Mouse (Mus musculus) gastrocnemius, adult 18-20 months (tissue): Measurements from ENCODE around the gene Actrt2. TPM values are rescaled to one million over a fixed set of nuclear protein-coding genes. Genes with fewer than 3 reads are reported as not detected.

Source experiments
- DNase-seq: peaks from one replicate; pipeline ENCODE4 v3.0.0; 2021; ENCODE audit warnings: low spot score
- total RNA-seq, 2 experiments: library from RNA; stranded (reverse); gene quantifications; 2 replicates each; pipeline ENCODE4 v1.2.3; 2021

Actrt2 gene
- total RNA-seq, 2 experiments from 2014 or later = not detected

DNA sequence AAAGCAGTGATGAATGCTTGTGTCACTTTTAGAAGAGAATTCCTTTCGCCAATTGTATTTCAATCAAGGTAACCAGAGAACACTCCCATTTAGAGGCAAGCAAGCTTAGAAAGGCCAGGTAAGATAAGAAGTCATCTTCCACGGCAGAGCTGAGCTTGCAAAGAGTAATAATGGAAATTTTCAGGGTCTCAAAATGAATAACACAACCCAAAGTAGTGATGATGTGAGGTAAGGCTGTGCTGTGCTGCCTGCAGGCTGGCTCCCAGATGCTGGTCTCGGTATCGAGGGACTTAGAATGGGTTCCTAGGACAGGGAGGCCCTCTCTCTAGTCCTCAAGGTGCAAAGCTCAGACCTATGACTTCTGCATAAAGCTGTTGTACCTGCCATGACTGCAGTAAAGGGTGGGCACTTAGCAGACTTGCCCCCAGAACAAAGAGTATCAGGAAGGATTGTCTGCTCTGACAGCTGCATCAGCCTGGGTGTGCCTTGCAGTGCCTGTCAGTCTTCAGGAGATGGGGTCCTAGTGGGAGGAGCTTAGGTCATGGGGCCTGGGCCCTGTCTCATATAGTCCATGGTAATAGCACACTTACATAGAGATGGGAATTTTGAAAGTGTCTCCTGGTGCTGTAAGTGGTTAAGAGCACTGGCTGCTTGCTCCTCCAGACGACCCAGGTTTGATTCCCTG, 15.5 kb upstream of the Actrt2 start:
- DNase-seq = no peak

DNA sequence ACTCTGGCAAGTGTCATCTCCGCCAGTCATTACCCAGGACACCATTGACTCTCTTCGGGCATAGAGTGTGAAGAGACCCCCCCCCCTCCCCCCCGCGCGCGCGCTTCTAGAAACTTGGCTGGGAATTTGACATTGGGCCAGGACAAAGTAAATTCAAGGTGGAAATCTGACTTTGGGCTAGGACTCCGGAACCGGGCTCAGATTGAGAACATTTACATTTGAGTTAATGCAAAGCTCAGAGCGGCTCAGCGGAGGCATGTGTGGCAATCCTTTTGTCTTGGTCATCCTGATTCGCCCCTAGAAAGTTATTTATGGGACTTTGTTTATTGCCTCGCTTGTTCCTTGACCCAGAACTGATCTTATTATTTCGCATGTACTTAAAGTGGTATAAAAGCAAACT, 14.6 kb upstream of the Actrt2 start:
- DNase-seq = no peak

DNA sequence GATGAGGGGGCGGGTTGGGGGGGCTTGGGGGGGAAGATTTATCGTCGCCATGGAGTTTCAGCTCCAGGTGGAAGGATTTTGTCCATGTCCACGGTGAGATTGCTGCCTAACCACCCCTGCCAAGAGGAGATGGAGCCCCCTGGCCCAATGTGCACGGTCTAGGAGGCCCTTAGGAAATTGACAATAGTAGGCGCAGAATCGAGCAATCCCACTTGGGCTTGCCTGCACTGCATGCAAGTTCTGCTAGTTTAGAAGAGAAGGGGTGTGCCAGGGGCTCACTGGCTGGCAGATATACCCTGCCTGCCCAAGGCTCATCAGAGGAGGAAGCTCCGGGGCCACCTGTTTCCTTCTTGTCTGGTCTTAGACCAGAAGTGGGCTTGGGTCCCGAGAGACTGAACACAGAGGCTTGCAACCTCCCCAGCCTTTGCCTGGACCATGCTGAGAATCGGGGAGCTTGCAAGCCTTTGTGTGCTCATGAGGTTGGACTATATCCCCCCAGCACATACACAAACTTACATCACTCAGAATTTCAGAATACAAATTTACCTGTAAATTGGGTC, 7.9 kb upstream of the Actrt2 start:
- DNase-seq = no peak

DNA sequence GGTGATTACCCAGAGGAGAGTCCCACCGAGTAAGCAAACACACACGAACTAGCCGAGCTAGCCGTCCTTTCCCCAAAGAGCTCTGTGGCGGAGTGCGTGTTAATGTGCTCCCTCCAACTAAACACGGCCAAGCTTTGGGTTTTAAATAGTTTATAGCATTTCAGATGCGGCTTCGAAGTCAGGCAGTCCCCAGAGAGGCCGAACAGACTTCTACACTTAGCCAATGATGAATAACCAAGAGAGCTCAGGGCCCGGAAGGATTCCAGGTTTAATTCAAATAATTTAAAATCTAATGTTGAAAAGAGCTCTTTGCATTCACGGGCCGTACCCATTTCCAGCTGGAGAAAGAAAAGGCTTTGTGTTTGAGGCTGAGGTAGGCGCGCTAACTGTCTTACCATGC, 7.3 kb upstream of the Actrt2 start:
- DNase-seq = no peak

DNA sequence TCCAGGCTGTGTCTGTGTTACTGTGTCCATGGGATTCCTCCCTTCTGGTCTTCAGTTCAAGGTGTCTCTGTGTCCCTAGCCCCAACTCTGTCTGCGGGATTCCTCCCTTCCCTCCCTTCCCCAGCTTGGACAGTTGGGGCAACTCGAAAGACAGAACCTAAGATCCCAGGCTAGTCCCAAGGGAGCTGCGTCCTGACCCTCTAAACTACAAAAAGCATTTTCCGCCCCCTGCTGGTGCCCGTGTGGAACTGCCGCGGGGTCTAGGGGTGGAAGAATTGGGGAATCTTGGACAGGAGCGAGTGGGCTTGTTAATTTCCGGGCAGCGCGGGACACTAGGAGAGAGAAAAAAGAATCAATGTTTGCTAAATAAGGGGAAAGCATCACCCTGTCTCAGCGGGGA, 6.9 kb upstream of the Actrt2 start:
- DNase-seq = peak; percentile 62

DNA sequence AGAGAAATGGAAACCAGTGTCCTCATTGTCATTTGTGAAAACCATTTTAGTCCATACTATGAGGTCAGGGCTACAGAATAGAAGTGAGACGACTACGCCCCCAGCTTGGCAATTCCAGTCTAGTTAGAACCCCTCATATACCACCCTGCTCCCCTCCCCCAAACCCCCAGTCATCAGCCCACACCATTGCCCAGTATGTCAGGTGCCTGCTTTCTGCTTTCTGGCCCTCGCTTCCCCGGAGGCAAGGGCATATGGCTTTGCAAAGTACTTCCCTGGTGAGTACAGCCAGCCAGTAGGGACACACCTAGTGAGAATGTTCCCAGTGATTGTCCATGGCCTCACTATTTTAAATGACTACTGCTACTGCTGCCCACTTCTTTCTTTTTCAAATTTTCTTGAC, 6.3 kb upstream of the Actrt2 start:
- no peak for DNase-seq

DNA sequence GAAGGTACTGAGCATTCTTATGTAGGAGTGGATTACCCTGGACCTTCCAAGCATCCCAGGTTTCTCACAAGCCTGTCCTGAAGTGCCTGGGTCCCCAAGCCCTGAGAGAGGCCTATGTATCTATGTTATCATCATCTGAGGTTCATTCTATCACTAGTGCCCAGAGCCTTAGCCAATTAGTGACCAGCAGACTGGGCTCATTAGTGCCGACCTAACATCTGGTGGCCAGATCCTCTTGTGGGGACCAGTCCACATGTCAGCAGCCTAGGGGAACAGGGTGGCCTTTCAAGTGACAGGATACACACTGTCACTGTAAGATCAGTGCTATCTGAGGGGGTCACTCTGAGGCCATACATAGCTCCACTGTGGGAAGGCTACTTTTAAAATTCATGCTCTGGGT, 4.4 kb upstream of the Actrt2 start:
- DNase-seq = no peak

DNA sequence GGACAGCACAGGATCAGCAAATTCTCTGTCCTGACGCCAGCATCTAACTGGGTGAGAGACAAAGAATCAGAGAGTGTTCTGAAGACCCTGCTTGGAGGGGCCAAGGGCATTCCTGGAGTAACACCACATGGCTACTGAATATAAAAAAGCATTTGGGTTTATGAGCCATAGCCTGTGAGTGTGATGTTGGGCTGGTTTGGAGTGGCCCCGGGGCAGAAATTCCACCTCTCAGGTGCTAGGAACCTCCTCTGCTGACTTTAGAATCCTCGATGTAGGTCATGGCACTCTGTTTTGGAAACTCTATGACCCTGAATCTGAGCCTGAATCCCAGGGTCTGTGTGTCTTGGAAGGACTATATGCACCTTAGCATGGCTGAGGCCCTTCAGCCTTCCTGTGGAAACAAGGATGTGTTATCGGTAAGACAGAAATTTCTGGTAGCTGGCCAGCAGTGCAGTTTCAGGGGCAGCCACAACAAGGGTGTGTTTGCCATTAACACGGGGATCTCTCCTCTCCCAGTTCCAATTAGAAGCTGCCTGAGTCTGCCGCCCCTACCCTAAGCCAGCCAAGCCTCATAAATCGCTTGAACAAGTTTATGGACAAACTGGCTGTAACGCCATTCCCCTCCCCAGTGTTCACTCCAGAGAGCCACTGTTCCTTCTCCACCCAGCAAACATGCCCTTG, 3.7 kb upstream of the Actrt2 start:
- no peak for DNase-seq

DNA sequence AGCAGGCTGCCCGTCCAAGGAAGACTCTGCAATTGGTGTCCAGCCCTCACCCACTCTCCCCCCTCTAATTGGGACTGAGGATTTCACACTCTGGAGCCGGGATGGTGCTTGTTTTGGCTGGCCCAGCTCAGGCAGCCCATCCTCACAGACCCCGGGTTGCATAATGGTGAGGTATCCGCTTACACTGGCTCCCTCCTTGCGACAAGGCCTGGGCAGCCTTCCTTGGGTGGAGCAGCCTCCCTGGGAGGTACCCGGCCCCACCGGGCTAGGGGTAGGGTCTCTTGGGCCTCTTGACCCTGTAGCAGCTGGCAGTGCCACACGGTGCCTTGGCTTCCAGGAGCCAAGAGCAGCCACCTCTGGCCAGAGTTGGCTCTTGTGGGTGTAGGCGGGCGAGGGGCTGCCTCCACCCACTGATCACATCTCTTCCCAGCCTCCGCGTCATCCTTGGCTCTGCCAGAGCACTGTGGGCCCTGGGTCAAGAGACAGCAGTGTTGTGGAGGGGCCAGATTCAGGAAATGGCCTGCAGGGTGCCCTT, 4.9 kb downstream of the Actrt2 start:
- peak; percentile 25 for DNase-seq

DNA sequence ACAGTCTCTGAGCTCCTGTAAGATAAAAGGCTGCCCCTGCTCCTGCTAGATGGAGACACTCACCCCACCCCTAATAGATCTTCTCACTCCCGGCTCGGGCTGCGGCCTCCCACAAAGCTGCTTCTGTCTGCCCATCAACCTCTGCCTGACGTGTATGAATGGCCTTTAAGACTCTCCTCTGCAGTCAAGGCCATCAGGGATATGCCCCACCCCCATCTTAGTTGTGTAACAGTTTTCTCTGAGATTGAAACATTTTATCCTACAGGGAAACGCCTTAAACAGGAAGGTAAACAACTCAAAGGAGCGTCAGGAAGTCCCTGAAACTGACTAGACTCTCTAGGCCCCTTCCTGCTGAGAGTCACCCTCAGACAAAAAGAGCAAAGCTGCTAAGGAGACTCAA, 6.4 kb downstream of the Actrt2 start:
- no peak for DNase-seq

DNA sequence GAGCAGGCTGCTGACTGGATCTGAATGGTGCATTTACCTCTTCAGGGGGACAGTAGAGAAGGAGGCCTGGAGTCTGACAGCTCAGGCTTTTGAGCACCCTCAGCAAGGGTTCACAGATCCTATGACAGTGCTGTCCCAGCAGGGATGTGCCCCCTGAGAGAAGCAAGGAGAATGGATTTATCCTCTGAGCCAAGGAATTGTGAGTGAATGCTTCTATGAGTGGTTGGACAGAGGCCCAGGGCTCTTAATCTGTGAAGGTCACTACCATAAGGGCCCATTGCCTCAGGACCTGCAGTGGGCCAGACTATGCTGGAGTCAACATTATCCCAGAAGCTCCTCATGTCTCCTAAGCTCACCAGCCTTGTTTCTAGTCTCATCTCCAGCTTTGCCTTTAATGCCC, 7.6 kb downstream of the Actrt2 start:
- no peak for DNase-seq

DNA sequence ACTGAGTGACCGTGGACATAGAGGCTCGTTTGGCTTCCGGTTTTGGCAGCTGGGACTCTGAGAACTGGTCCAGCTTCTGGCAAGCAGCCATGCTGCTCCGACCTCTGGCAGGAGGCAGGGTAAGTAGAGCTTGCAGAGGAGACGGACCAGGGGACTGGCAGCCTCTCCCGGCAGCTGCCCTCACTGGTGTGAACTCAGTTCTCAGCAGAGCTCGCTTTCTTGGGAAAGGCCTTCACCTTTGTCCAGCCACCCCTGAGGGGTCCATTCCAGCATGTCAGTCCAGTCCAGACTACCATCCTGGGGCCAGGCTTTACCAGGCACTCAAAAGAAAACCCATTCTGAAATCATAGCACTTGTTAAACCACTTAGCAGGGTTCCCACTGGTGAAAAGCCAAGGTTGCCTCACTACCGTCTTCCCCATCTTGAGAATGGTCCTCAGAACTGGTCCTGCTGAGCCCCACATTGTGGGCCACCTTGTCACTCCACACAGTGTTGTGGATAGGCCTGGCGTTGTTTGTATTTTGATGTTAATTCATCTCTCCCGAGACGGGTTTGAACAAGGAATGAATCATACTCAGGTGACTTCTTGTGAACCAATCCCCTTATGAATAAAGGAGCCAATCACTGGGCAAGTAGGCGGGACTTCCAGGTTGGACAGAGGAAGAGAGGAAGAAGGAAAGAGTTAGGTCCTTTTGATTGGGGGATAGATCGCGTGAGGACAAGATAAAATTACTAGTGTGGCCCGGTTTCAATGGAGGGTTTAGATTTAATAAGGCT, 12.3 kb downstream of the Actrt2 start:
- DNase-seq = peak; percentile 46

DNA sequence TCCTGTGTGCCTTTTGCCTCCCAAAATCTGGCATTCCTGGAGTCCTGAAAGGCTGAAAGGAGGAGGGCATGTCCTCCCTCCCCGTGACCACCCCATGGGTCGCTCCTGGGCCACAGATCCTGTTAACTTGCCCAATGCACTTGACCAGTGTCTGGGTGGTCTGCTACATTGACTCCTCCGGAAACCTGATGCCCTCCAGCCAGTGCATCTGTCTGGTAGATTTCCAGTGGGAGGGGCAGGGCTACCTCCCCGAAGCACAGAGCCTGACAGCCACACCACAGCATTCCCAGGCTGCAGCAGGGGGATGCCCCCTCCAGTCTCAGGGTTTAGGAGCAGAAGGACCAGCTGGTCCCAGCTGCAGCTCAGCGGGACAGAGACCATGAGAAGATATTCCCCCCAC, 15.2 kb downstream of the Actrt2 start:
- no peak for DNase-seq

DNA sequence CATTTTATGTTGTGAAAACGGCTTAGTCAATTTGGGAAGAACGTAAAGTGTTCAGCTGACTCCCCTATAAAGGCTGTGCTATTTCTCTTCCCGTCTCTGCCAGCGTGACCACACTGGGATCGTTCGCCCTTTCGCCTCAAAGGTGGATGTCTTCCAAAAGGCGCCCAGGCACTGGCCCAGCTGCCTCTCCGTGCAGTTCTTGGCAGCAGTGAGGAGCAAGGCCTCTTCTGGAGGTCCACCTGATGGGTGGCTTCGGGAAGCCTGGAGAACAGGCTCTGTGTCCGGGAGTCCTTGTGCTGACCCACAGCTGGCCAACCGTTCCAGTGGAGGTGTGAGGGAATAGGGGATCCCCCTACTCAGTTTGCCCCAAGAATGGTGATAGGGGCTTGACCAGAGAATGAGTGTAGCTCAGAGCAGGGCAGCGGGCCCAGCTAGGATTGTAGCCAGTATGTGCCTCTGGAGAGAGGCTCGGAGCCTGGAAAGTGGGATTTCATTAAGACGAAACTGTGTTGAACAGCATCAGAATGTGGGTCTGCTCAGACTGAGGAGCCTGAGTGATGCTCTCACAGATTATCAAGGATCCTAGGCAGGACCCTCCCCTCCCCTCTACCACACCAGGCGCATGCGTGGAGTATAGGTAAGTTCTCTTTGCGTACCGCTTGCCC, 18.5 kb downstream of the Actrt2 start:
- peak; percentile 62 for DNase-seq

DNA sequence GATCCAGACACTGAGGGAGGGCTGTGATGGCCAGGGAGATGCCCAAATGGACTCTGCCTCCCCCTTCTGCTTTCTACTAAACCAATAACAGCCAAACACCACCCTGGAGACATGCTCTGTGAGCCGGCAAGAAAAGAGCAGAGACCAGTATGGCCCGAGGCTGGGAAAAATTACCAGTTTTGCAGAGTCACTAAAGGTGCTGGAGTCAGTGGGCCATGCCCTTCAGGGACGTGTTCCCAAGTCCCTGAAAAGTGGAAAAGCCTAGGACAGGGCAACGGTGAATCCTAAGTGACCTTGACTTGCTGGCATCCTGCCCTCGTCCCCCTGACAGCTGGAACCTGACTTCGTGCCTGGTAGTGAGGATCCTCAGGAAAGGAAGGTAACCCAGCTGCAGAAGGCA, 25.2 kb downstream of the Actrt2 start:
- DNase-seq = no peak

DNA sequence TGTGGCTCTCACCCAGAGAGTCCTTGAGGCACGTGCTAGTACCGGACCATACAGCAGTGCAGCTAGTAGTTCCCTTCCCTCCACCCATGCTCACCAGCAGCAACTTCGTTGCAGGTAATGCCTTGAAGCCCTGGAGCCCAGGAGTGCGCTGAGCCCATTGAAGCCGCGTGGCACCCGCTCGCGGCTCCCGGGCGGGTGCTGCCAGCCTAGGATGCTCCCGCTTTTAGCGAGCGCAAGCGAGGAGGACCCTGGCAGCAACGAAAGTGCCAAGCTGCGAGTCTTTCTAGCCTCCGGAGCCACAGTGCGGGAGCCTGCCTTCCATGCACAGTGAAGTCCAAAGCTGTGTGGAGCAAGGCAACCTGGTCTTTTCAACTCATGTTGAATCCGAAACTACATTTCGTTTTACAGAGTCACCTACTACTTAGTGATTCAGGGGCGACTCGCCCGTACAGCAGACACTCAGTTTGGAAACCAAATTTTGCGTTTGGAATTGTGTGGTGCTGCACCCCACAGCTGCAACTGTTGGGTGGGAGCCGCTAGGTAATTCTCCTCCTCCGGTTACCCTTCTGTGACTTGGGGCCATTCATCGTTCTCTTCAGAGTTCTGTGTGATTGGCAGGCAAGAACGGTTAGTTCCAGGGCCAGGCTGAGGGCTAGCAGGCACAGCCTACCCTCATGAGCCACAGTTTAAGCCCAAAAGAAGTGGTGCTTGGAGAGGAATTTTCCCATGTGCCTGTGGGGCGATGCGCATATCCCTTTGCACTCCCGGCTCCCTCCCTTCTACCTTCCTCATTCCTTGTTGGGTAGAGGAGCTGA, 26.2 kb downstream of the Actrt2 start:
- no peak for DNase-seq

DNA sequence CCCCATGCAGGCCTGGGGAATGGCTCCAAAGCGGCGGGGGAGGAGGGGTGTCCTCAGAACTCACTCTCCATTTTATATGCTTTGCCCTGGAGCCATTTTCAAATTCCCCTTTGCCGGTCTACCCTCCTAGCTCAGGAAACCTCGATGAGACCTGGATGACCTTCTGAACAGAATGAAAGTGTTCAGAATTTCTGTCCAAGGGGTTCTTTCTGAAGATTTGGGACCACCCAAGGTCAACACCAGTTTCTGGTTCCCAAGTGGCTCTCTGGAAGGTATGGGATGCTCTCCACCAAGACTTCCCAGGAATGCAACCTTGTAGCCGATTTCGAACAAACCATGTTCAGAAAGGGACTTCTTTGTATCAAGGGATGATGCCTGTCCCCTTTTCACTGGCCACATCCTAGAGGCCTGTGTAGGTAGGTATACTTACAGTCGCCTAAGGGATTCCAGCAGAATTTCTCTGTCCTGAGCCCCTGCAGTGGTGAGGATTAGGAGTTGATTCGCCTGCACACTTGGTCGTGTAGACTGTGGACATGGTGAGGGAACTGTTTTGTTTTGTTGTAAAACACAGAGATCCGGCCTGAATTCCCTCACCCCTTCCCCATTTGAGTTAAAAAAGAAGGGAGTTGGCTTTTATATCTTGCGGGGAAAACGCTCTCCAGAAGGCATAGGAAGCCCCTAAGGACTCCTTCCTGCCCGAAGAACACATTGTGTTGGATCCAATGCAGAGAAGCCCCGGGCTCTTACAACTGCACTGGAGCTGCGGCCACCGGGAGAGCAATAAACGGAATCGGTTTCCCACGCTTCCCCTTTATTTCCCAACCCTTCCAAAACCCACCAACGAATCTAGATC, 27.0 kb downstream of the Actrt2 start:
- DNase-seq = no peak

DNA sequence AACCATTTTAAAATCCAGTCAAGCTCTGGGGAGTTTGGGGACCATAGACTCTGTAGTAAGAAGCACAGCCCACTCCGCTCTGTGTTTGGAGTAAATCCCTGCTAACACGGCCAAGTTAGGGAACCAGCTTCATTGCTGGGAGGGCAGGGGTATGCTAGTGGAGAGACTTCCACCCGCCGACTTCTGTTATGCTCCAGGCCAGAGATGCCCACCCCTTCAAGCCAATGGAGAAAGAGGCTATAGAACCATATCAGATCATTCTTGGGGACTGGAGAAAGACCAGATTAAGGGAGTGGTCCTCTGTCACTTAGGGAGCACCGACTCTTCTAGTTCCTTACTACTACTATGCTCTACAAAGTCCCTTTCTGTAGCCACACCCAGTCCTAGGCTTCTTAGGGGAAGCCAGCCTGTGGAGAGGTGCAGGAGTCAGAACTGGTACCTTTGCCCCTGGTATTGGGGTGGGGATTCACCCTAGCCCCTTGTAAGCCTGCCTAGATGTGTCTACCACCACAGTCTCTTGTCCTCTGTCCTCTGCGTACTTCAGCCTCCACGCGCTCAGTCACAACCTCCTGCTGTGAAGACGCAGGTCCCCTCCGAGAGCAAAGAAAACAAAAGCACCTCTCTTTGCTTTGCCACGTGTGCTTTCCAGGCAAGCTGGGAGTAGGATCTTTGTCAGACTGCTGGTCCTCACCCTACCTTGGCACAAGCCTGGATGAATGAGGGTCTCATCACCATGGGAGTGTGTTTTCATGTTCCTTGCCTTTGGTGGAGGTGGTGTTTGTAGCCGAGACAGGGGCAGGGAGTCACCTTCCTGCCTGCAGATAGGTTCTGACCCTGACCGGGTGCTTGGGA, 27.9 kb downstream of the Actrt2 start:
- DNase-seq = no peak

DNA sequence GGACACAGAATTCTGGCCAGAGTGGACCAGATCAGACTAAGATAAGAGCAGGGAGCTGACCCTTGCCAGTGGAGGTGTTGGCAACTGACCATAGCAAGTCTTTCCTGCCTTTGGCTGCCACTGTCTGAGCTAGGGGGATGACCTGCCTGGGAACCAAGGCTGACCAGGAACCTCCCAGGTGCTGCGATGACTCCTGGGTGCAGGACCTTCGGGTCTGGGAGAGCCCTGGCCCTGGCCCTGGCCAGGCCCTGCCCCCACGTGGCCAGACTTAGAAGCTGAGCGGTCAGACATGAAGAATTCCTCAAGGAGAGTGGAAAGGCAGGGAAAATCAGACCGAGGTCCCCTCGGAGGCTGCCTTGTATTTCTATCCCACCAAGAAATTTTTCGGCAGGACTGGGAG, 28.5 kb downstream of the Actrt2 start:
- DNase-seq = no peak
